Mouse (Mus musculus): ENCODE measurements around the gene Yif1a. TPM values are rescaled to one million over a fixed set of nuclear protein-coding genes. Genes with fewer than 3 reads are reported as not detected.

Gene Yif1a
- polyA plus RNA-seq, 2 experiments, result 37.0 to 60.0 TPM

DNA sequence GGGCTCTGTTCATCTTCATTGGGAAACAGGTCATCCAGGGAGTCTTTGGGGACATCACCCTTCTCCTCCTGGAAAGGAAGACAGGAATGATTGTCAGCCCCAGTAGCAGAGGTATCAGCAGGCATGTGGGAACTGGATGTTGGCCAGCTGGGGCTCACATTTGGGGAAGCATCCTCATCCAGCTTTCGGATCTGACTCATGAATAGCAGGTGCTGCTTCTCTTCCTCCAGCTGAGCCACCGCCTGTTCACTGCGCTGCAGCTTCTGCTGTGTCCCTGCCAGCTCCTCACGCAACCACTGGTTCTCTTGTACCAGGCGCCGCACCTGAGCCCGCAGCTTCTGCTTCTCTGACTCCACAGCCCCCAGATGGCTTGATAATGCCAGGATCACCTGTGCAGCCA is 25.4 kb downstream of the Yif1a start:
- Histone ChIP-seq H3K4me3 (ENCODE audit: insufficient read depth in 1 of 2, low read depth in 2 of 2, low read length in 2 of 2) (no peak overlapping the region), H3K27ac (no peak overlapping the region), H3K27me3 (ENCODE audit: control insufficient read depth, insufficient read depth, low read length) (peaks cover 6% of the 10 kb centered on the region), H3K4me1 (replicated peaks; ENCODE audit: control insufficient read depth in 2 of 2, insufficient read depth in 2 of 2, low read length in 1 of 2) (no peaks in the 10 kb centered on the region), H3K9me3 (ENCODE audit: control insufficient read depth, low read length) (no peaks in the 10 kb centered on the region), H3K4me2 (ENCODE audit: low read depth) (no peak overlapping the region), H3K36me3 (replicated peaks; ENCODE audit: control insufficient read depth, insufficient read depth, low read depth) (no peaks in the 10 kb centered on the region), H3K9ac (replicated peaks) (no peak overlapping the region)
- DNase-seq (ENCODE audit: low read depth in 3 of 3, low spot score in 3 of 3) (no peak), ATAC-seq (ENCODE audit: insufficient read depth) (no peak)
- whole genome bisulfite sequencing (ENCODE audit: insufficient replicate concordance), result 73% methylated on average over 7 of the region's 7 CpGs
- TF ChIP-seq EP300 (IDR thresholded peaks at IDR 0.05; ENCODE audit: low read depth), result no peak
- TF ChIP-seq CTCF (IDR thresholded peaks at IDR 0.05; ENCODE audit: low read depth), result no peak

GRCm38 (mm10) chr19:5117494-5118383 is 29.4 kb downstream of the Yif1a start:
- no peak overlapping the region for H3K27ac ChIP-seq

GRCm38 (mm10) chr19:5118384-5118698 is 30.0 kb downstream of the Yif1a start, which contains the start of gene Klc2:
Gene Klc2, minus strand, starts transcription at chr19:5118560.
- no peak for ATAC-seq (ENCODE audit: insufficient read depth)
- H3K9me3 ChIP-seq (ENCODE audit: control insufficient read depth, low read length), result no peaks in the 10 kb centered on the region
- no peaks in the 10 kb centered on the region for H3K4me1 ChIP-seq (replicated peaks; ENCODE audit: control insufficient read depth in 2 of 2, insufficient read depth in 2 of 2, low read length in 1 of 2)
- TF ChIP-seq CTCF (IDR thresholded peaks at IDR 0.05; ENCODE audit: low read depth) (no peak), EP300 (IDR thresholded peaks at IDR 0.05; ENCODE audit: low read depth) (no peak)
- 3% methylated on average over 18 of the region's 18 CpGs for WGBS (ENCODE audit: insufficient replicate concordance)
- DNase-seq (ENCODE audit: low read depth in 3 of 3, low spot score in 3 of 3), result no peak
- no peak within 1 kb of the TSS for H3K27ac ChIP-seq
- H3K9ac ChIP-seq (replicated peaks), result peak within 1 kb of the TSS; percentile 75
- no peaks in the 10 kb centered on the region for H3K36me3 ChIP-seq (replicated peaks; ENCODE audit: control insufficient read depth, insufficient read depth, low read depth)
- H3K4me2 ChIP-seq (ENCODE audit: low read depth), result peak within 1 kb of the TSS; percentile 98
- H3K4me3 ChIP-seq (ENCODE audit: insufficient read depth in 1 of 2, low read depth in 2 of 2, low read length in 2 of 2), result peak within 1 kb of the TSS; percentile 65 to 82
- H3K27me3 ChIP-seq (ENCODE audit: control insufficient read depth, insufficient read depth, low read length), result peaks cover 6% of the 10 kb centered on the region

More at GRCm38 (mm10) chr19:5117494-5118383, 29.4 kb downstream of the Yif1a start:
- DNase-seq (ENCODE audit: low read depth in 3 of 3, low spot score in 3 of 3) (peak; percentile 46 to 65 (median 54)), ATAC-seq (ENCODE audit: insufficient read depth) (peak; percentile 79)
- peak overlapping the region; percentile 65 to 82 for H3K4me3 ChIP-seq (ENCODE audit: insufficient read depth in 1 of 2, low read depth in 2 of 2, low read length in 2 of 2)
- H3K9ac ChIP-seq (replicated peaks), result peak overlapping the region; percentile 75
- under 1% methylated on average over 82 of the region's 83 CpGs for WGBS (ENCODE audit: insufficient replicate concordance)
- no peaks in the 10 kb centered on the region for H3K9me3 ChIP-seq (ENCODE audit: control insufficient read depth, low read length)
- H3K36me3 ChIP-seq (replicated peaks; ENCODE audit: control insufficient read depth, insufficient read depth, low read depth), result no peaks in the 10 kb centered on the region
- no peak for TF ChIP-seq EP300 (IDR thresholded peaks at IDR 0.05; ENCODE audit: low read depth)
- peak; percentile 96 for TF ChIP-seq CTCF (IDR thresholded peaks at IDR 0.05; ENCODE audit: low read depth)
- peak overlapping the region; percentile 98 for H3K4me2 ChIP-seq (ENCODE audit: low read depth)
- H3K4me1 ChIP-seq (replicated peaks; ENCODE audit: control insufficient read depth in 2 of 2, insufficient read depth in 2 of 2, low read length in 1 of 2), result no peaks in the 10 kb centered on the region
- H3K27me3 ChIP-seq (ENCODE audit: control insufficient read depth, insufficient read depth, low read length), result peaks cover 6% of the 10 kb centered on the region

DNA sequence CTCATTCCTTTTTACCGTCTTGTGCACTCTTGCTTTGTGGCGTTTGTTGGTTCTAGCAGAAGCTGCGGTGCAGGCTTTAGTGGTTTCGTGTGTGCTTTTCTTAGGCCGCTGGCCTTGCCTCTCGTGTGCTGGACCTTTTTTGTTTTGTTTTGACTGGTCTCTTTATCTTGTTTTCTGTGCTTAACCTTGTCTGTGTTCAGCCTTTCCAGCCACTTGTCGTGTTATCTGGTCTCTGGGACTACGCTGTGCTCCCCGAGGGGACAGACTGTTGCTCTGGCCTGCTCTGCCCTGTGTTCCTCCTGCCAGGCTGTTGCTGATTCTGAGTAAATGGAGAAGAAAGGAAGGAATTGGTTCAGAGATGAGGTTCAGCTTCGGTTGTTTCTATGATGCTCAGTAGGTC is 34.2 kb downstream of the Yif1a start:
- TF ChIP-seq EP300 (IDR thresholded peaks at IDR 0.05; ENCODE audit: low read depth) (no peak), CTCF (IDR thresholded peaks at IDR 0.05; ENCODE audit: low read depth) (no peak)
- H3K4me2 ChIP-seq (ENCODE audit: low read depth), result no peak overlapping the region
- no peaks in the 10 kb centered on the region for H3K9me3 ChIP-seq (ENCODE audit: control insufficient read depth, low read length)
- H3K4me1 ChIP-seq (replicated peaks; ENCODE audit: control insufficient read depth in 2 of 2, insufficient read depth in 2 of 2, low read length in 1 of 2), result no peaks in the 10 kb centered on the region
- 57% methylated on average over 10 of the region's 10 CpGs for WGBS (ENCODE audit: insufficient replicate concordance)
- no peak overlapping the region for H3K27ac ChIP-seq
- H3K36me3 ChIP-seq (replicated peaks; ENCODE audit: control insufficient read depth, insufficient read depth, low read depth), result no peaks in the 10 kb centered on the region
- H3K27me3 ChIP-seq (ENCODE audit: control insufficient read depth, insufficient read depth, low read length), result peaks cover 6% of the 10 kb centered on the region
- DNase-seq (ENCODE audit: low read depth in 3 of 3, low spot score in 3 of 3) (no peak), ATAC-seq (ENCODE audit: insufficient read depth) (no peak)
- no peak overlapping the region for H3K9ac ChIP-seq (replicated peaks)
- no peak overlapping the region for H3K4me3 ChIP-seq (ENCODE audit: insufficient read depth in 1 of 2, low read depth in 2 of 2, low read length in 2 of 2)

GRCm38 (mm10) chr19:5123241-5123640 is 34.9 kb downstream of the Yif1a start:
- WGBS (ENCODE audit: insufficient replicate concordance), result 44% methylated on average over 3 of the region's 3 CpGs
- ATAC-seq (ENCODE audit: insufficient read depth) (no peak), DNase-seq (ENCODE audit: low read depth in 3 of 3, low spot score in 3 of 3) (no peak)
- Histone ChIP-seq H3K27me3 (ENCODE audit: control insufficient read depth, insufficient read depth, low read length) (peaks cover 4% of the 10 kb centered on the region), H3K4me2 (ENCODE audit: low read depth) (no peak overlapping the region), H3K9ac (replicated peaks) (no peak overlapping the region), H3K4me3 (ENCODE audit: insufficient read depth in 1 of 2, low read depth in 2 of 2, low read length in 2 of 2) (no peak overlapping the region), H3K4me1 (replicated peaks; ENCODE audit: control insufficient read depth in 2 of 2, insufficient read depth in 2 of 2, low read length in 1 of 2) (no peaks in the 10 kb centered on the region), H3K9me3 (ENCODE audit: control insufficient read depth, low read length) (no peaks in the 10 kb centered on the region), H3K27ac (no peak overlapping the region), H3K36me3 (replicated peaks; ENCODE audit: control insufficient read depth, insufficient read depth, low read depth) (no peaks in the 10 kb centered on the region)
- TF ChIP-seq EP300 (IDR thresholded peaks at IDR 0.05; ENCODE audit: low read depth) (no peak), CTCF (IDR thresholded peaks at IDR 0.05; ENCODE audit: low read depth) (no peak)

Data from liver, embryonic 14.5 days (tissue).